Mouse (Mus musculus): ENCODE results near the gene Nfia. TPM values are rescaled to one million over a fixed set of nuclear protein-coding genes. Genes with fewer than 3 reads are reported as not detected.

The Nfia gene
- total RNA-seq, 1 experiment = 0.27 TPM

GRCm38 (mm10) chr4:98009966-98010365, 237.4 kb downstream of the Nfia start:
- Histone ChIP-seq H3K27ac (ENCODE audit: insufficient read depth, low read depth, low read length, poor library complexity, severe bottlenecking) (no peak overlapping the region), H3K9me3 (ENCODE audit: control insufficient read depth, insufficient read depth, low read depth, low read length) (no peaks in the 10 kb centered on the region), H3K4me3 (ENCODE audit: insufficient read depth in 1 of 2, low read depth in 1 of 2, low read length in 2 of 2, poor library complexity in 1 of 2, severe bottlenecking in 1 of 2) (no peak overlapping the region), H3K9ac (ENCODE audit: insufficient read depth, low read depth, low read length, poor library complexity, severe bottlenecking) (no peak overlapping the region), H3K4me1 (ENCODE audit: control insufficient read depth in 2 of 2, insufficient read depth in 2 of 2, low read length in 2 of 2, poor library complexity in 1 of 2) (no peaks in the 10 kb centered on the region), H3K36me3 (ENCODE audit: control insufficient read depth, insufficient read depth, low read length, poor library complexity, severe bottlenecking) (no peaks in the 10 kb centered on the region)
- TF ChIP-seq MAFK (IDR thresholded peaks at IDR 0.05; ENCODE audit: insufficient read depth, low read depth, low read length) (no peak), ZNF384 (IDR thresholded peaks at IDR 0.05; ENCODE audit: low read depth, low read length) (no peak), CHD2 (IDR thresholded peaks at IDR 0.05; ENCODE audit: low read depth, low read length) (no peak), ZC3H11A (IDR thresholded peaks at IDR 0.05; ENCODE audit: borderline replicate concordance, low read depth, low read length) (no peak), HCFC1 (IDR thresholded peaks at IDR 0.05; ENCODE audit: borderline replicate concordance, insufficient read depth, low read length) (no peak)
- no peak for DNase-seq (ENCODE audit: low read depth, low spot score)
- in situ Hi-C loops (cut with MboI; ENCODE audit: low sequenced_read_pairs in 2 of 2, unreplicated experiment in 2 of 2) = no loop called here

GRCm38 (mm10) chr4:98019811-98020210, 247.3 kb downstream of the Nfia start:
- no peak for DNase-seq (ENCODE audit: low read depth, low spot score)
- no peak overlapping the region for H3K4me3 ChIP-seq (ENCODE audit: insufficient read depth in 1 of 2, low read depth in 1 of 2, low read length in 2 of 2, poor library complexity in 1 of 2, severe bottlenecking in 1 of 2)
- H3K4me1 ChIP-seq (ENCODE audit: control insufficient read depth in 2 of 2, insufficient read depth in 2 of 2, low read length in 2 of 2, poor library complexity in 1 of 2) = no peaks in the 10 kb centered on the region
- H3K27ac ChIP-seq (ENCODE audit: insufficient read depth, low read depth, low read length, poor library complexity, severe bottlenecking) = no peak overlapping the region
- H3K9ac ChIP-seq (ENCODE audit: insufficient read depth, low read depth, low read length, poor library complexity, severe bottlenecking) = no peak overlapping the region
- in situ Hi-C loops (cut with MboI; ENCODE audit: low sequenced_read_pairs in 2 of 2, unreplicated experiment in 2 of 2) = no loop called here
- H3K9me3 ChIP-seq (ENCODE audit: control insufficient read depth, insufficient read depth, low read depth, low read length) = no peaks in the 10 kb centered on the region
- H3K36me3 ChIP-seq (ENCODE audit: control insufficient read depth, insufficient read depth, low read length, poor library complexity, severe bottlenecking) = no peaks in the 10 kb centered on the region
- TF ChIP-seq CHD2 (IDR thresholded peaks at IDR 0.05; ENCODE audit: low read depth, low read length) (no peak), ZNF384 (IDR thresholded peaks at IDR 0.05; ENCODE audit: low read depth, low read length) (no peak), HCFC1 (IDR thresholded peaks at IDR 0.05; ENCODE audit: borderline replicate concordance, insufficient read depth, low read length) (no peak), ZC3H11A (IDR thresholded peaks at IDR 0.05; ENCODE audit: borderline replicate concordance, low read depth, low read length) (no peak)

GRCm38 (mm10) chr4:98020836-98021235, 248.3 kb downstream of the Nfia start:
- H3K36me3 ChIP-seq (ENCODE audit: control insufficient read depth, insufficient read depth, low read length, poor library complexity, severe bottlenecking) = no peaks in the 10 kb centered on the region
- TF ChIP-seq ZNF384 (IDR thresholded peaks at IDR 0.05; ENCODE audit: low read depth, low read length) = no peak
- no peak for TF ChIP-seq HCFC1 (IDR thresholded peaks at IDR 0.05; ENCODE audit: borderline replicate concordance, insufficient read depth, low read length)
- no peak for TF ChIP-seq MAFK (IDR thresholded peaks at IDR 0.05; ENCODE audit: insufficient read depth, low read depth, low read length)
- no peak for TF ChIP-seq ZC3H11A (IDR thresholded peaks at IDR 0.05; ENCODE audit: borderline replicate concordance, low read depth, low read length)
- no peak for TF ChIP-seq CHD2 (IDR thresholded peaks at IDR 0.05; ENCODE audit: low read depth, low read length)
- no peak overlapping the region for H3K4me3 ChIP-seq (ENCODE audit: insufficient read depth in 1 of 2, low read depth in 1 of 2, low read length in 2 of 2, poor library complexity in 1 of 2, severe bottlenecking in 1 of 2)
- no peak overlapping the region for H3K9ac ChIP-seq (ENCODE audit: insufficient read depth, low read depth, low read length, poor library complexity, severe bottlenecking)
- H3K27ac ChIP-seq (ENCODE audit: insufficient read depth, low read depth, low read length, poor library complexity, severe bottlenecking) = no peak overlapping the region
- H3K4me1 ChIP-seq (ENCODE audit: control insufficient read depth in 2 of 2, insufficient read depth in 2 of 2, low read length in 2 of 2, poor library complexity in 1 of 2) = no peaks in the 10 kb centered on the region
- no peak for DNase-seq (ENCODE audit: low read depth, low spot score)
- no peaks in the 10 kb centered on the region for H3K9me3 ChIP-seq (ENCODE audit: control insufficient read depth, insufficient read depth, low read depth, low read length)
- in situ Hi-C loops (cut with MboI; ENCODE audit: low sequenced_read_pairs in 2 of 2, unreplicated experiment in 2 of 2) = no loop called here

GRCm38 (mm10) chr4:98023245-98023792, 250.8 kb downstream of the Nfia start:
- H3K4me3 ChIP-seq (ENCODE audit: insufficient read depth in 1 of 2, low read depth in 1 of 2, low read length in 2 of 2, poor library complexity in 1 of 2, severe bottlenecking in 1 of 2) = no peak overlapping the region
- H3K9ac ChIP-seq (ENCODE audit: insufficient read depth, low read depth, low read length, poor library complexity, severe bottlenecking) = no peak overlapping the region
- TF ChIP-seq CHD2 (IDR thresholded peaks at IDR 0.05; ENCODE audit: low read depth, low read length) = no peak
- TF ChIP-seq ZC3H11A (IDR thresholded peaks at IDR 0.05; ENCODE audit: borderline replicate concordance, low read depth, low read length) = no peak
- H3K9me3 ChIP-seq (ENCODE audit: control insufficient read depth, insufficient read depth, low read depth, low read length) = no peaks in the 10 kb centered on the region
- DNase-seq (ENCODE audit: low read depth, low spot score) = no peak
- H3K27ac ChIP-seq (ENCODE audit: insufficient read depth, low read depth, low read length, poor library complexity, severe bottlenecking) = no peak overlapping the region
- no peaks in the 10 kb centered on the region for H3K4me1 ChIP-seq (ENCODE audit: control insufficient read depth in 2 of 2, insufficient read depth in 2 of 2, low read length in 2 of 2, poor library complexity in 1 of 2)
- in situ Hi-C loops (cut with MboI; ENCODE audit: low sequenced_read_pairs in 2 of 2, unreplicated experiment in 2 of 2) = no loop called here
- H3K36me3 ChIP-seq (ENCODE audit: control insufficient read depth, insufficient read depth, low read length, poor library complexity, severe bottlenecking) = no peaks in the 10 kb centered on the region

GRCm38 (mm10) chr4:98027412-98027811, 254.9 kb downstream of the Nfia start:
- TF ChIP-seq CHD2 (IDR thresholded peaks at IDR 0.05; ENCODE audit: low read depth, low read length) = no peak
- no peak for TF ChIP-seq ZNF384 (IDR thresholded peaks at IDR 0.05; ENCODE audit: low read depth, low read length)
- TF ChIP-seq ZC3H11A (IDR thresholded peaks at IDR 0.05; ENCODE audit: borderline replicate concordance, low read depth, low read length) = no peak
- no peak for DNase-seq (ENCODE audit: low read depth, low spot score)

More at GRCm38 (mm10) chr4:98027412-98027811, 254.9 kb downstream of the Nfia start:
- Histone ChIP-seq H3K9ac (ENCODE audit: insufficient read depth, low read depth, low read length, poor library complexity, severe bottlenecking) (no peak overlapping the region), H3K4me3 (ENCODE audit: insufficient read depth in 1 of 2, low read depth in 1 of 2, low read length in 2 of 2, poor library complexity in 1 of 2, severe bottlenecking in 1 of 2) (no peak overlapping the region), H3K27ac (ENCODE audit: insufficient read depth, low read depth, low read length, poor library complexity, severe bottlenecking) (no peak overlapping the region), H3K36me3 (ENCODE audit: control insufficient read depth, insufficient read depth, low read length, poor library complexity, severe bottlenecking) (no peaks in the 10 kb centered on the region), H3K4me1 (ENCODE audit: control insufficient read depth in 2 of 2, insufficient read depth in 2 of 2, low read length in 2 of 2, poor library complexity in 1 of 2) (no peaks in the 10 kb centered on the region), H3K9me3 (ENCODE audit: control insufficient read depth, insufficient read depth, low read depth, low read length) (no peaks in the 10 kb centered on the region)
- in situ Hi-C loops (cut with MboI; ENCODE audit: low sequenced_read_pairs in 2 of 2, unreplicated experiment in 2 of 2) = no loop called here

Measured in ES-E14 (cell line).